Mouse (Mus musculus) frontal cortex, postnatal 25 days (tissue): ENCODE data around the gene Stx5a.
"Not testable (repeated sequence)": the region's sequence is repeated elsewhere in the genome, so short reads cannot be mapped to it uniquely, and the experiment has no call there.

ENCODE experiments used
- DNase-seq, 2 experiments: peaks; one replicate each; pipeline ENCODE4 v3.0.0; 2022; ENCODE audit warnings: low spot score in 2 of 2

Stx5a gene

GRCm38 (mm10) chr19:8716767-8717475 lies 24.3 kb upstream of the Stx5a start:
- no peak for DNase-seq

GRCm38 (mm10) chr19:8718357-8718756 lies 22.9 kb upstream of the Stx5a start:
- no peak for DNase-seq

GRCm38 (mm10) chr19:8719037-8719436 lies 22.2 kb upstream of the Stx5a start:
- not testable (repeated sequence) for DNase-seq

- no peak for DNase-seq
These were observed 19.8 kb upstream of the Stx5a start for GRCm38 (mm10) chr19:8721378-8721777.

GRCm38 (mm10) chr19:8722021-8722420 lies 19.2 kb upstream of the Stx5a start:
- DNase-seq, result no peak

GRCm38 (mm10) chr19:8722559-8722906 lies 18.7 kb upstream of the Stx5a start:
- DNase-seq, result no peak

- peak; percentile 89 to 96 for DNase-seq
These were observed 18.2 kb upstream of the Stx5a start, which contains the start of gene Slc3a2 for GRCm38 (mm10) chr19:8722907-8723573. Slc3a2 (minus strand) TSS chr19:8723369.

- DNase-seq, result no peak
These were observed 17.5 kb upstream of the Stx5a start for GRCm38 (mm10) chr19:8723574-8724346.

- DNase-seq, result no peak
These were observed 16.8 kb upstream of the Stx5a start for GRCm38 (mm10) chr19:8724392-8724791.

- DNase-seq, result no peak
These were observed 16.1 kb upstream of the Stx5a start for GRCm38 (mm10) chr19:8725081-8725613.

GRCm38 (mm10) chr19:8726609-8727390 lies 14.4 kb upstream of the Stx5a start:
- no peak for DNase-seq

GRCm38 (mm10) chr19:8727495-8728114 lies 13.6 kb upstream of the Stx5a start:
- DNase-seq, result no peak

- DNase-seq, result not testable (repeated sequence)
These were observed 12.7 kb upstream of the Stx5a start for GRCm38 (mm10) chr19:8728335-8729099.

GRCm38 (mm10) chr19:8734334-8734733 lies 6.9 kb upstream of the Stx5a start:
- no peak for DNase-seq

GRCm38 (mm10) chr19:8735389-8736159 lies 5.6 kb upstream of the Stx5a start, which contains the start of gene Wdr74:
Wdr74 (plus strand) TSS chr19:8735827.
- DNase-seq, result peak; percentile 89 to 91

GRCm38 (mm10) chr19:8736160-8736467 lies 5.1 kb upstream of the Stx5a start:
- DNase-seq, result no peak

- DNase-seq, result no peak
These were observed 2.3 kb upstream of the Stx5a start for GRCm38 (mm10) chr19:8738911-8739310.

- DNase-seq, result no peak
These were observed 1.6 kb upstream of the Stx5a start for GRCm38 (mm10) chr19:8739646-8740045.

- no peak for DNase-seq
These were observed 610 bp upstream of the Stx5a start, which contains the start of gene 1700092M07Rik for GRCm38 (mm10) chr19:8740603-8741002. 1700092M07Rik (plus strand) TSS chr19:8740718.

GRCm38 (mm10) chr19:8742176-8742575 lies 963 bp downstream of the Stx5a start:
- no peak for DNase-seq
